Mouse (Mus musculus) left cerebral cortex, postnatal 36 days (tissue): ENCODE measurements around the gene Tbcd. TPM values are rescaled to one million over a fixed set of nuclear protein-coding genes. Genes with fewer than 3 reads are reported as not detected.

Experiments
- total RNA-seq, 2 experiments: library from RNA; stranded (reverse); gene quantifications; 2 replicates each; pipeline ENCODE4 v1.2.3; 2021

The Tbcd gene
- total RNA-seq, 2 experiments from 2014 or later = 39.5 to 40.5 TPM

Other genes starting within 250 kb of the Tbcd start
- 10 to 100 TPM; 24.5 to 28.6 TPM for gene Hexdc, start 247.5 kb upstream of the Tbcd start, total RNA-seq
- gene Ogfod3, start 247.2 kb upstream of the Tbcd start, total RNA-seq = 1 to 10 TPM; 7.9 to 8.0 TPM
- 10 to 100 TPM; 20.4 to 27.7 TPM for gene Cybc1, start 222.6 kb upstream of the Tbcd start, total RNA-seq
- 10 to 100 TPM; 48.1 to 62.7 TPM for gene Narf, start 214.7 kb upstream of the Tbcd start, total RNA-seq
- 10 to 100 TPM; 85.1 to 89.9 TPM for gene Foxk2, start 192.0 kb upstream of the Tbcd start, total RNA-seq
- gene Wdr45b, start 97.5 kb upstream of the Tbcd start, total RNA-seq = 10 to 100 TPM; 60.4 to 62.2 TPM
- 10 to 100 TPM; 48.5 to 51.5 TPM for gene Rab40b, start 63.7 kb upstream of the Tbcd start, total RNA-seq
- 10 to 100 TPM; 45.3 to 50.6 TPM for gene Fn3krp, start 30.5 kb upstream of the Tbcd start, total RNA-seq
- 10 to 100 TPM; 54.4 to 54.6 TPM for gene Fn3k, start 17.0 kb upstream of the Tbcd start, total RNA-seq
- gene Zfp750, start 67.4 kb downstream of the Tbcd start, total RNA-seq = under 1 TPM in 1 of 2 experiments, not detected in 1; 0.10 TPM
- 1 to 10 TPM; 6.5 to 7.6 TPM for gene B3gntl1, start 221.2 kb downstream of the Tbcd start, total RNA-seq
- gene Metrnl, start 249.6 kb downstream of the Tbcd start, total RNA-seq = 10 to 100 TPM in 1 of 2 experiments, 1 to 10 TPM in 1; 8.6 to 14.5 TPM